ENCODE assay signal across 8 mouse cellular contexts in the genomic region with DNA sequence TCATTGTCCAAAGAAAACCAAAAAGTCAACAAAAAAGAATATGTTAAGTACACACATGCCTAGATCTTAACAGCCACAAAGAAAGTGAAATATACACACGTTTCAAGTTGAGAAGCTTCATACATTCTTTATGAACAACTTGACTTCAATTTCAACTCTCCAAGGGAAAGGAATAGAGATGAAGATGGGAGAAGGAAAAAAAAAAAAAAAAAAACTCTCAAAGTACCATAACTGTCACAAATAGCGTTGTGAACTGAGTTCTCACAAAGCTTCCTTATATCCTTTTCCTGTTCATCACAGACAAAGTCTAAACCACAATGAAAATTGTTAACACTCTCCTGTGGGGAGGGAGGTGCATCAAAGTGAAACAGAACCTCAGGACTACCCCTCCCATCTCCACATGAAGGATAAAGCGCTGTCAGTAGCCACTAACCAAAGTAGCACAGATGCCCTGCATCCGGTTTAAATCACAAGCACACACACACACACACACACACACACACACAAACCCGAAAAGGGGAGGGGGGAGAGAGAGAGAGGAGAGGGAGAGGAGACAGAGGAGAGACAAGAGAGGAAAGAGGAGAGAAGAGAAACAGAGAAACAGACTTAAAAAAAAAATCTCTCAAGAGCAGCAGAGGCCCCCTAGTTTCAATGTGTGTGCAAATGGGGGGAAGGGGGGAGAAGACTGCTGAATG. TPM values are rescaled to one million over a fixed set of nuclear protein-coding genes. Genes with fewer than 3 reads are reported as not detected.
A peak's percentile ranks its signal among the peaks of the same experiment; 100 is the strongest.
DNase-seq lines count a peak whose midpoint lies in the region; ATAC-seq and TF ChIP-seq lines count a peak whose summit lies in the region.

No protein-coding gene starts in this region.

- in situ Hi-C loops in ES-E14 (cut with MboI; ENCODE audit: low sequenced_read_pairs in 2 of 2, unreplicated experiment in 2 of 2): no loop called here

- peak overlapping the region; percentile 71 for H3K4me2 ChIP-seq in embryonic facial prominence, embryonic 13.5 days
- peak overlapping the region; percentile 80 for H3K4me2 ChIP-seq in hindbrain, embryonic 11.5 days (replicated peaks; ENCODE audit: low read depth, low read length)
- H3K4me2 ChIP-seq in limb, embryonic 12.5 days: peak overlapping the region; percentile 80
- peak overlapping the region; percentile 70 for H3K4me2 ChIP-seq in midbrain, embryonic 13.5 days (replicated peaks)

- peak; percentile 16 for DNase-seq in ES-E14 (ENCODE audit: low read depth, low spot score)
- peak; percentile 35 for DNase-seq in adrenal gland, postnatal 14 days
- peak; percentile 77 for DNase-seq in hindbrain, embryonic 11.5 days (ENCODE audit: low spot score)
- DNase-seq in splenic B cell, adult 2 months (ENCODE audit: low read depth, low spot score): peak; percentile 65
- DNase-seq in gastrocnemius, adult 8-10 months (ENCODE audit: low spot score in 2 of 2): no peak

- no peaks in the 10 kb centered on the region for H3K9me3 ChIP-seq in ES-E14 (ENCODE audit: control insufficient read depth, insufficient read depth, low read depth, low read length)
- H3K9me3 ChIP-seq in embryonic facial prominence, embryonic 13.5 days: no peaks in the 10 kb centered on the region
- H3K9me3 ChIP-seq in hindbrain, embryonic 11.5 days (ENCODE audit: control insufficient read depth, low read length): no peaks in the 10 kb centered on the region
- no peaks in the 10 kb centered on the region for H3K9me3 ChIP-seq in limb, embryonic 12.5 days
- no peaks in the 10 kb centered on the region for H3K9me3 ChIP-seq in midbrain, embryonic 13.5 days

- WGBS in embryonic facial prominence, embryonic 13.5 days: 0% methylated on average over 5 of the region's 5 CpGs
- 0% methylated on average over 5 of the region's 5 CpGs for WGBS in hindbrain, embryonic 11.5 days
- 2% methylated on average over 5 of the region's 5 CpGs for WGBS in limb, embryonic 12.5 days
- 2% methylated on average over 5 of the region's 5 CpGs for WGBS in midbrain, embryonic 13.5 days

- no peak for ATAC-seq in embryonic facial prominence, embryonic 13.5 days (ENCODE audit: insufficient number of reproducible peaks, insufficient read depth, low FRiP score, low TSS enrichment, low read depth)
- no peak for ATAC-seq in hindbrain, embryonic 11.5 days (ENCODE audit: low FRiP score)
- ATAC-seq in limb, embryonic 12.5 days (ENCODE audit: insufficient number of reproducible peaks, insufficient read depth, low FRiP score, low TSS enrichment, low read depth): no peak
- no peak for ATAC-seq in midbrain, embryonic 13.5 days

- H3K27me3 ChIP-seq in embryonic facial prominence, embryonic 13.5 days: no peaks in the 10 kb centered on the region
- no peaks in the 10 kb centered on the region for H3K27me3 ChIP-seq in hindbrain, embryonic 11.5 days (ENCODE audit: control insufficient read depth, insufficient read depth, low read length)
- no peaks in the 10 kb centered on the region for H3K27me3 ChIP-seq in limb, embryonic 12.5 days
- 0 out of 2 replicates have a peak, but pooled peaks cover 2% of the 10 kb centered on the region for H3K27me3 ChIP-seq in midbrain, embryonic 13.5 days
- no peaks in the 10 kb centered on the region for H3K27me3 ChIP-seq in splenic B cell, adult 2 months (ENCODE audit: control insufficient read depth, insufficient read depth, low read length, poor library complexity, severe bottlenecking)

- H3K9ac ChIP-seq in ES-E14 (ENCODE audit: insufficient read depth, low read depth, low read length, poor library complexity, severe bottlenecking): no peak overlapping the region; the same call in 1 of the 2 replicates
- peak overlapping the region; percentile 96 for H3K9ac ChIP-seq in embryonic facial prominence, embryonic 13.5 days
- peak overlapping the region; percentile 94 for H3K9ac ChIP-seq in hindbrain, embryonic 11.5 days (ENCODE audit: low read depth, low read length)
- H3K9ac ChIP-seq in limb, embryonic 12.5 days (replicated peaks): peak overlapping the region; percentile 95
- H3K9ac ChIP-seq in midbrain, embryonic 13.5 days (replicated peaks): peak overlapping the region; percentile 99

- H3K4me3 ChIP-seq in ES-E14 (ENCODE audit: insufficient read depth in 1 of 2, low read depth in 1 of 2, low read length in 2 of 2, poor library complexity in 1 of 2, severe bottlenecking in 1 of 2): peak overlapping the region; percentile 83 to 85
- peak overlapping the region; percentile 97 for H3K4me3 ChIP-seq in embryonic facial prominence, embryonic 13.5 days
- H3K4me3 ChIP-seq in hindbrain, embryonic 11.5 days (ENCODE audit: low read depth, low read length): peak overlapping the region; percentile 93
- H3K4me3 ChIP-seq in limb, embryonic 12.5 days (replicated peaks): peak overlapping the region; percentile 93
- H3K4me3 ChIP-seq in midbrain, embryonic 13.5 days (replicated peaks): peak overlapping the region; percentile 95

- no peak overlapping the region for H3K27ac ChIP-seq in ES-E14 (ENCODE audit: insufficient read depth, low read depth, low read length, poor library complexity, severe bottlenecking)
- H3K27ac ChIP-seq in embryonic facial prominence, embryonic 13.5 days: peak overlapping the region; percentile 100
- H3K27ac ChIP-seq in hindbrain, embryonic 11.5 days (ENCODE audit: low read depth, low read length): peak overlapping the region; percentile 100
- peak overlapping the region; percentile 100 for H3K27ac ChIP-seq in limb, embryonic 12.5 days
- peak overlapping the region; percentile 100 for H3K27ac ChIP-seq in midbrain, embryonic 13.5 days

- peaks cover 0 to 6% of the 10 kb centered on the region in 2 experiments; a peak in 2 of 4 replicates for H3K4me1 ChIP-seq in ES-E14 (ENCODE audit: control insufficient read depth in 2 of 2, insufficient read depth in 2 of 2, low read length in 2 of 2, poor library complexity in 1 of 2)
- H3K4me1 ChIP-seq in embryonic facial prominence, embryonic 13.5 days: peaks cover 8% of the 10 kb centered on the region; the same call in 1 of the 2 replicates
- H3K4me1 ChIP-seq in hindbrain, embryonic 11.5 days (replicated peaks; ENCODE audit: control insufficient read depth, insufficient read depth, low read length): no peaks in the 10 kb centered on the region; the same call in 1 of the 2 replicates
- no peaks in the 10 kb centered on the region; the same call in 1 of the 2 replicates for H3K4me1 ChIP-seq in limb, embryonic 12.5 days (replicated peaks)
- H3K4me1 ChIP-seq in midbrain, embryonic 13.5 days (replicated peaks): peaks cover 16% of the 10 kb centered on the region

- no peaks in the 10 kb centered on the region for H3K36me3 ChIP-seq in ES-E14 (ENCODE audit: control insufficient read depth, insufficient read depth, low read length, poor library complexity, severe bottlenecking)
- no peaks in the 10 kb centered on the region for H3K36me3 ChIP-seq in embryonic facial prominence, embryonic 13.5 days
- H3K36me3 ChIP-seq in hindbrain, embryonic 11.5 days (ENCODE audit: control insufficient read depth, insufficient read depth, low read length): no peaks in the 10 kb centered on the region
- H3K36me3 ChIP-seq in limb, embryonic 12.5 days: no peaks in the 10 kb centered on the region
- no peaks in the 10 kb centered on the region for H3K36me3 ChIP-seq in midbrain, embryonic 13.5 days
- no peaks in the 10 kb centered on the region for H3K36me3 ChIP-seq in splenic B cell, adult 2 months (ENCODE audit: control insufficient read depth, insufficient read depth, low read length, poor library complexity, severe bottlenecking)

TF ChIP-seq in ES-E14, 5 proteins besides CTCF, POLR2A, EP300 and RAD21:
- TF ChIP-seq ZNF384 (IDR thresholded peaks at IDR 0.05; ENCODE audit: low read depth, low read length) (no peak), HCFC1 (IDR thresholded peaks at IDR 0.05; ENCODE audit: borderline replicate concordance, insufficient read depth, low read length) (no peak), CHD2 (IDR thresholded peaks at IDR 0.05; ENCODE audit: low read depth, low read length) (no peak), ZC3H11A (IDR thresholded peaks at IDR 0.05; ENCODE audit: borderline replicate concordance, low read depth, low read length) (no peak), MAFK (IDR thresholded peaks at IDR 0.05; ENCODE audit: insufficient read depth, low read depth, low read length) (no peak)

RNA-seq across cellular contexts. Expression of a gene that starts 1.2 kb away (rescaled TPM):
- total RNA-seq in ES-E14 (2012; rRNA removed): 3.2 and 4.6 TPM in 2 replicates
- total RNA-seq in adrenal gland, postnatal 14 days (2021): 6.6 and 9.0 TPM in 2 replicates
- polyA plus RNA-seq in embryonic facial prominence, embryonic 13.5 days (2015; fragmentation: Nextera tagmentation; extraction: Ambion mirVana): 16.4 and 18.3 TPM in 2 replicates
- polyA plus RNA-seq in hindbrain, embryonic 11.5 days (2014; fragmentation: Nextera tagmentation; extraction: Ambion mirVana): 36.7 and 43.1 TPM in 2 replicates
- polyA plus RNA-seq in limb, embryonic 12.5 days (2016; fragmentation: Nextera tagmentation; extraction: Ambion mirVana): 13.8 and 14.6 TPM in 2 replicates
- 32.6 and 36.1 TPM in 2 replicates for polyA plus RNA-seq in midbrain, embryonic 13.5 days (2015; fragmentation: Nextera tagmentation; extraction: Ambion mirVana)
- total RNA-seq in gastrocnemius, adult 8-10 months (2022): 1 to 10 TPM; 1.6 to 3.1 (median 2.5) TPM

Comparison
In these comparisons a context has a peak if more than half of its experiments do, and no peak if none do; other contexts are left out.
1. DNase-seq: peak in ES-E14 (single experiment), adrenal gland, postnatal 14 days (single experiment), hindbrain, embryonic 11.5 days (single experiment) and splenic B cell, adult 2 months (single experiment); none in gastrocnemius, adult 8-10 months (0 of 2).
2. Peak in every context shown above with its lines, with median percentiles within 50 percentile points of each other: H3K4me3 ChIP-seq and H3K4me2 ChIP-seq.